Mouse (Mus musculus): ENCODE data around the gene Atp6v0e2. TPM values are rescaled to one million over a fixed set of nuclear protein-coding genes. Genes with fewer than 3 reads are reported as not detected.

Gene Atp6v0e2
- polyA plus RNA-seq (2014; fragmentation: Nextera tagmentation; extraction: Ambion mirVana), result 19.9 and 20.3 TPM in 2 replicates

DNA sequence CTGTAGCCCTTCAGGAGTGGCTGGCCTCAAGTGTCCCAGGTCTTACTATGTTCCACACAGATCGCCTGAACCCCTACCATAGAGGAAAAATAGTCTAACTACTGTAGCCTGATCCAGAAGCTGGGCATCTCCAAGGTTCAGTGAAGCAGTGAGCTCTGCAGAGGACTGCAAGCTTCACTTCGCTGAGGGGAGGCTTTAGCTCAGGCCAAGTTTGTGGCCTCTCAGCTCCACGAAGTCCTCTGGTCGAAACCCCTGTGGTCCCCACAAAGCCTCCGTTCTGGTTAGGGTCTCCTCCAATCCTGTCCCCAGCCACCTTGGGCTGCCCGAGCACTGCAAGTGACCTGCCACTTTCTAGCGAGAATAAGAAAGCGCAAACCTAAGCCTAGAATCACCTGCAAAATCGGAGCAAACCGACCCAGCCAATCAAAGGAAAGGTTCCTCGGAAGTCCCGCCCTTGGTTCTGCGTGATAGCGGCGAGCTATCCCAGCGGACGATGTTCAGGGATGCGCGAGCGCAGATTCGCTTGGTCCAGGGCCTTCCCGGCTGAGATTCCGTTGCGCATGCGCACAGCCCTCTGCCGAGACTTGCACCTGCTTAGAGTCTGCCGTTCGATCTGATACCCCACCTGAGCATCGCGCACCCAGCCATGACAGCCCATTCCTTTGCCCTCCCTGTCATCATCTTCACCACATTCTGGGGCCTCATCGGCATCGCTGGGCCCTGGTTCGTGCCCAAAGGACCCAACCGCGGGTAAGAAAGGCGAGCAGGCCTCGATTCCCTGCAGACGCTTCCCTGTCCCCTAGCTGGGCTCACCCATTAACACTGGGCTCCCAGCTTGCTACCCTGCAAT, at the start of gene Atp6v0e2:
Gene Atp6v0e2, plus strand, starts transcription at position 511 of the 850 bp plus-strand sequence.
- H3K27ac ChIP-seq (ENCODE audit: low read depth, low read length), result no peak within 1 kb of the TSS
- H3K36me3 ChIP-seq (ENCODE audit: control insufficient read depth, insufficient read depth, low read length), result 0 out of 2 replicates have a peak, but pooled peaks cover 4% of the 10 kb centered on the region
- WGBS, result 4% methylated on average over 38 of the region's 38 CpGs

DNA sequence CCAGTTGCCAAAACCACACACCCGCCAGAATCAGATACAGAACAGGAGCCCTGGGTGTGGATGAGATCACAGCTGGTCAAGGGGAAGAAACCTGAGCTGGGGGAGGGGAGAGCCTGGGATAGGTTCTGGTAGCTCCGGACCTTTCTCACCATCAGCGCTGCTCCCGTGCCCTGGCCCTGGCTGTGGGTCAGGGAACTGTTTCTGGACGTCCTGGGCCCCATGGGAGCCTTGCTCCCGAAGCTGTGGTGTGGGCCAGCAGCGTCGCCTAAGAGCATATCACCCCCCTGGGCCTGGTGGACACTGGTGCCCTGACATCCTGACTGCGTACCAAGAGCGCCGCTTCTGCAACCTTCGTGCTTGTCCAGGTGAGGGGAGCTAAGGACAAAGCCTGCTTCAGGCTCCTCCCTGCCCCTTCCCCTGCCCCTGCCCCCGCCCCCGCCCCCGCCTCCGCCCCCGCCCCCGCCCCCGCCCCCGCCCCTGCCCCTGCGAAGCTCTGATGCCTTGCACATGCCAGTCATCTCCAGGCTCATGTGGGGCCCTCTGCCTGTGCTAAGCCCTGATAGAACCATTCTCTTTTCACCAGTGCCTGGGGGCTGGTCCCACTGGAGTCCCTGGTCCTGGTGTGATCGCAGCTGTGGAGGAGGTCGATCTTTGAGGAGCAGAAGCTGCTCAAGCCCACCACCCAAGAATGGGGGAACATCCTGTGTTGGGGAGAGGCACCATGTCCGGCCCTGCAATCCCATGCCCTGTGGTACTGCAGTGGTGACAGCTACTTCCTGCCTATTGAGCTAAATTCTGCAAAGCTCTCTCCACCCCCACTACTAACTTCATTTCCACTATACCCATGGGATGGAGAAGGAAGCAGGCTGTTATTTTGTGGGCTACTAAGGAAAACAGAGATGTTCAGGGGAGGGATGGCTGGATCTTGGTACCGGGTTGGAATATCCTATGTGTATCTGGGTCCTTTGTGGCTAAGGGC, 49.4 kb upstream of the Atp6v0e2 start:
- peak overlapping the region; percentile 28 for H3K4me3 ChIP-seq (ENCODE audit: low read length)
- H3K27ac ChIP-seq (ENCODE audit: low read depth, low read length), result peak overlapping the region; percentile 37; the same call in 1 of the 2 replicates
- H3K9ac ChIP-seq (ENCODE audit: low read depth, low read length), result peak overlapping the region; percentile 44; the same call in 1 of the 2 replicates
- peaks cover 16% of the 10 kb centered on the region for H3K4me1 ChIP-seq (ENCODE audit: control insufficient read depth, insufficient read depth, low read length)
- H3K4me2 ChIP-seq (replicated peaks; ENCODE audit: low read depth, low read length), result peak overlapping the region; percentile 43
- H3K36me3 ChIP-seq (ENCODE audit: control insufficient read depth, insufficient read depth, low read length), result no peaks in the 10 kb centered on the region
- peak; percentile 65 for ATAC-seq (ENCODE audit: low FRiP score, low TSS enrichment)
- no peaks in the 10 kb centered on the region for H3K27me3 ChIP-seq (ENCODE audit: control insufficient read depth, insufficient read depth, low read length)
- WGBS, result 6% methylated on average over 23 of the region's 25 CpGs
- no peaks in the 10 kb centered on the region for H3K9me3 ChIP-seq (ENCODE audit: control insufficient read depth, low read length)

More for the DNA sequence above, at the start of gene Atp6v0e2:
- H3K4me3 ChIP-seq (ENCODE audit: low read length), result peak within 1 kb of the TSS; percentile 31
- peak within 1 kb of the TSS; percentile 51 for H3K4me2 ChIP-seq (replicated peaks; ENCODE audit: low read depth, low read length)
- peak; percentile 80 for ATAC-seq (ENCODE audit: low FRiP score, low TSS enrichment)
- H3K4me1 ChIP-seq (ENCODE audit: control insufficient read depth, insufficient read depth, low read length), result peaks cover 11% of the 10 kb centered on the region
- no peaks in the 10 kb centered on the region for H3K9me3 ChIP-seq (ENCODE audit: control insufficient read depth, low read length)
- no peaks in the 10 kb centered on the region for H3K27me3 ChIP-seq (ENCODE audit: control insufficient read depth, insufficient read depth, low read length)
- H3K9ac ChIP-seq (ENCODE audit: low read depth, low read length), result peak within 1 kb of the TSS; percentile 46

DNA sequence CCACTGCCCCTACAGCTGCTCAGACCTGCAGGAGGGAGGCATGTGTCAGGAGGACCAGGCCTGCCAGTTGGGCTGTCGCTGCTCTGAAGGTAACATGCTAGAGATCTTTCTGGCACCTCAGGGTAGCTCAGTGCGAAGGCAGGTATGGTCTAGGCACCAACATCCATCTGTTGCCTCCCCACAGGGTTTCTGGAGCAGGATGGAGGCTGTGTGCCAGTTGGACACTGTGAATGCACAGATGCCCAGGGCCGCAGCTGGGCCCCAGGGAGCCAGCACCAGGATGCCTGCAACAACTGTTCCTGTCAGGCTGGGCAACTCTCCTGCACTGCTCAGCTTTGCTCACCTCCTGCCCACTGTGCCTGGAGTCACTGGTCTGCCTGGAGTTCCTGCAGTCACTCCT, 47.7 kb upstream of the Atp6v0e2 start:
- Histone ChIP-seq H3K4me3 (ENCODE audit: low read length) (no peak overlapping the region), H3K9me3 (ENCODE audit: control insufficient read depth, low read length) (no peaks in the 10 kb centered on the region), H3K27ac (ENCODE audit: low read depth, low read length) (no peak overlapping the region), H3K27me3 (ENCODE audit: control insufficient read depth, insufficient read depth, low read length) (no peaks in the 10 kb centered on the region), H3K36me3 (ENCODE audit: control insufficient read depth, insufficient read depth, low read length) (no peaks in the 10 kb centered on the region), H3K9ac (ENCODE audit: low read depth, low read length) (no peak overlapping the region), H3K4me2 (replicated peaks; ENCODE audit: low read depth, low read length) (no peak overlapping the region), H3K4me1 (ENCODE audit: control insufficient read depth, insufficient read depth, low read length) (peaks cover 15% of the 10 kb centered on the region)
- WGBS, result 95% methylated on average over 3 of the region's 3 CpGs
- ATAC-seq (ENCODE audit: low FRiP score, low TSS enrichment), result no peak

DNA sequence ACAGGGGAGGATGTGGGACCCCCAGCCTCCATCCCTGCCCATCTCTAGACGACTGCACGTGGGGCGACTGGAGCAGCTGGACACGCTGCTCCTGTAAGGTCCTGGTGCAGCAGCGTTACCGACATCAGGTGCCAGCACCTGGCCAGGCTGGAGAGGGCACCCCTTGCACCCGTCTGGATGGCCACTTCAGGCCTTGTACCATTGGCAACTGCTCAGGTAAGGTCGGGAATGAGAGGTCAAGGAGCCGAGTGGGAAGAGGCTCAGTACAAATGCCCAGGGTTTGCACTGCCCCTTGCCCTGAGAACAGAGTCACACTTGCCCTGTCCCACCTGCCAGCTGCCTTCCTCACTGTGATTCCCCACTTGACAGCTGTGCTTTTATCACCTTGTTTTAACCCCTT, 46.1 kb upstream of the Atp6v0e2 start:
- no peaks in the 10 kb centered on the region for H3K9me3 ChIP-seq (ENCODE audit: control insufficient read depth, low read length)
- H3K27me3 ChIP-seq (ENCODE audit: control insufficient read depth, insufficient read depth, low read length), result no peaks in the 10 kb centered on the region
- no peak overlapping the region for H3K4me3 ChIP-seq (ENCODE audit: low read length)
- no peak overlapping the region for H3K4me2 ChIP-seq (replicated peaks; ENCODE audit: low read depth, low read length)
- H3K36me3 ChIP-seq (ENCODE audit: control insufficient read depth, insufficient read depth, low read length), result no peaks in the 10 kb centered on the region
- no peak for ATAC-seq (ENCODE audit: low FRiP score, low TSS enrichment)
- no peak overlapping the region for H3K9ac ChIP-seq (ENCODE audit: low read depth, low read length)
- H3K4me1 ChIP-seq (ENCODE audit: control insufficient read depth, insufficient read depth, low read length), result peaks cover 14% of the 10 kb centered on the region
- WGBS, result 74% methylated on average over 9 of the region's 9 CpGs
- no peak overlapping the region for H3K27ac ChIP-seq (ENCODE audit: low read depth, low read length)

DNA sequence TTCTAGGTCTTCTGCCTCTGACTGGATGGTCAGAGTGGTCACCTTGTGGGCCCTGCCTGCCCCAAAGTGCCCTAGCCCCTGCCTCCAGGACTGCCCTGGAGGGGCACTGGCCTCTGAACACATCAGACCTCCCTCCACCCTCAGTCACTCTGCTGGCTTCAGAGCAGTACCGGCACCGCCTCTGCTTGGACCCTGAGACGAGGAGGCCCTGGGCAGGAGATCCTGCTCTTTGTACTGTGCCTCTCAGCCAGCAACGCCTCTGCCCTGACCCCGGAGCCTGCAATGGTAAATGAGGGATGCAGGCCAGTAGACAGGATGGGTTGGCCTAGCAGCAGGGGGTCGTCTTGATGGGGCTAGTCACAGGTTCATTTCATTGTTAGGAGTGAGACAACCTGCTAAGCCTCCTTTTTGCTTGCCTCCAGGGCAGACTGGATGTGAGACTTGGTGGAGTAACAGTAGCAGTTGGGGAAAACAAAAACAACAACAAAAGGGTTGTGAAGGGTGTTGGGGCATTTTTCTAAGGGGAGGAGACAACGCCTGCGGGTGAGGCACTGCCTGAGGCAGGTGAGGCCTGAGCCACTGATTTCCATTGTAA, 44.2 kb upstream of the Atp6v0e2 start:
- Histone ChIP-seq H3K27ac (ENCODE audit: low read depth, low read length) (no peak overlapping the region), H3K36me3 (ENCODE audit: control insufficient read depth, insufficient read depth, low read length) (no peaks in the 10 kb centered on the region), H3K27me3 (ENCODE audit: control insufficient read depth, insufficient read depth, low read length) (no peaks in the 10 kb centered on the region), H3K9ac (ENCODE audit: low read depth, low read length) (no peak overlapping the region), H3K9me3 (ENCODE audit: control insufficient read depth, low read length) (no peaks in the 10 kb centered on the region), H3K4me3 (ENCODE audit: low read length) (no peak overlapping the region), H3K4me1 (ENCODE audit: control insufficient read depth, insufficient read depth, low read length) (peaks cover 4% of the 10 kb centered on the region; the same call in 1 of the 2 replicates), H3K4me2 (replicated peaks; ENCODE audit: low read depth, low read length) (no peak overlapping the region)
- 23% methylated on average over 8 of the region's 8 CpGs for WGBS
- no peak for ATAC-seq (ENCODE audit: low FRiP score, low TSS enrichment)

DNA sequence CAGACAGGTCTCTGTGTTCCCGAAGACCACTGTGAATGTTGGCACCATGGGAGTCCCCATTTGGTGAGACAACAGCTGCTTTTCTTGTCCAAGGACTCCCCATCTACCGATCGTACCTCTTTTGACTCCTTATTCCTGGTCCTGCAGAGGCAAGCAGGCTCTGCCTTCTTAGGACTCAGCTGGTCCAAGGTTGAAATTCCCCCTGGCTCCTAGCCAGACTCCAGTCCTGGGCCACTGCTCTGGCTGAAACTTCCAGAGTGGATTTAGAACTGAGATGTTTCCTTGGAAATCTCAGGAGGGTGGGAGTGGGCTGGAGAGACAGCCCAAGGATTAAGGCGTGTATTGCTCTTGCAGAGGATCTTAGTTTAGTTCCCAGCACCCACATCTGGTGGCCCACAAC, 39.9 kb upstream of the Atp6v0e2 start:
- Histone ChIP-seq H3K9me3 (ENCODE audit: control insufficient read depth, low read length) (no peaks in the 10 kb centered on the region), H3K27me3 (ENCODE audit: control insufficient read depth, insufficient read depth, low read length) (no peaks in the 10 kb centered on the region), H3K4me3 (ENCODE audit: low read length) (no peak overlapping the region), H3K4me1 (ENCODE audit: control insufficient read depth, insufficient read depth, low read length) (no peaks in the 10 kb centered on the region), H3K9ac (ENCODE audit: low read depth, low read length) (no peak overlapping the region), H3K4me2 (replicated peaks; ENCODE audit: low read depth, low read length) (no peak overlapping the region), H3K27ac (ENCODE audit: low read depth, low read length) (no peak overlapping the region), H3K36me3 (ENCODE audit: control insufficient read depth, insufficient read depth, low read length) (no peaks in the 10 kb centered on the region)
- no peak for ATAC-seq (ENCODE audit: low FRiP score, low TSS enrichment)
- 89% methylated on average over 4 of the region's 4 CpGs for WGBS

DNA sequence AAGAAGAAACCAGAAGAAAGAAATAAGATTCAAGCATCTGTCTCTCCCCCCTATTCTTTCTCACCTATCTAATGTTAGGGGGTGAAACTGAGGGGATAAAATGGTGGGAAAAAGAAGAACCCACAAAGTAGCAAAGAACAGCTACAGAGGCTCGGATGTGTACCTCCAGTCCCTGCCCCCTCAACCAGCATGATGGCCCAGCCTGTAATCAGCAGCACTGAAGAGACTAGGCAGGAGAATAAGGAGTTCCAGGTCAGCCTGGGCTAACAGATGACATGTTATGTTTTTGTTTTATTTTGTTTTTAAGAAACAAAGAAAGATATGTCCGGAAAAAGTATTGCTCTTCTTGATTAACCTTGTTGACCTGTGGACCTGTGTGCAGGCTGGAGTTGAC, 33.6 kb upstream of the Atp6v0e2 start:
- Histone ChIP-seq H3K27ac (ENCODE audit: low read depth, low read length) (no peak overlapping the region), H3K9ac (ENCODE audit: low read depth, low read length) (no peak overlapping the region), H3K27me3 (ENCODE audit: control insufficient read depth, insufficient read depth, low read length) (no peaks in the 10 kb centered on the region), H3K9me3 (ENCODE audit: control insufficient read depth, low read length) (no peaks in the 10 kb centered on the region), H3K4me3 (ENCODE audit: low read length) (peak overlapping the region; percentile 56), H3K36me3 (ENCODE audit: control insufficient read depth, insufficient read depth, low read length) (peaks cover 5% of the 10 kb centered on the region; the same call in 1 of the 2 replicates), H3K4me1 (ENCODE audit: control insufficient read depth, insufficient read depth, low read length) (peaks cover 3% of the 10 kb centered on the region; the same call in 1 of the 2 replicates), H3K4me2 (replicated peaks; ENCODE audit: low read depth, low read length) (no peak overlapping the region)
- peak; percentile 33; the same call in 1 of the 2 replicates for ATAC-seq (ENCODE audit: low FRiP score, low TSS enrichment)
- WGBS, result 11% methylated on average over 2 of the region's 2 CpGs

DNA sequence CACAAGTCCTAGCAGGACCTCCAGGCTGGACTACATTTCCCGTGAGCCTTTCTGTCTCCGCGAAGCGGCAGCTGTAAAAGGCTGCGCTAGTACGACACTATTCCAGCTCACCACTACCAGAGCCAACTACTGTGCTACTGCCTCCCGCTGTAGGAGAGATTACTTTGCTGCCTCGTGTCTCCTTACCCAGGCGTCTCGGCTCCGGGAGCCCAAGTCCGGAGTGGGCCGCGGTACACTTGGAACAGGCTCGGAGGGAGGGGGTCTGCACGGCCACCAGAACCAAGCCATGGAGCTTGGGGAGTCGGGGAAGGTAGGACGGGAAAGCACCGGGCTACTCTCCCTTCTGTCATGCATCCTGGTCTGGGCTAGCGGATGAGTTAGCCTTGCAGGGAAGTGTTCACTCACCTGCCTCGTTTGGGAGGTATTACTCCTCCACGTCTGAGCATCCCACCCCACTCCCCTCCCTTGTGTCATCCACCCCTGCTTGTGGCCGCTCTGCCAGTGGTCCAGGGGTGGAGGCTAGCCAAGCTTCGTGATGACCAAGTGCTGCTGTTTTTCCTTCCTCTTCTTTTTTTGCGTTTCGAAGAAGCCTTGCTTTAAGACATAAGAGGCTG, 33.1 kb upstream of the Atp6v0e2 start:
- peak overlapping the region; percentile 56 for H3K4me3 ChIP-seq (ENCODE audit: low read length)
- WGBS, result under 1% methylated on average over 26 of the region's 26 CpGs
- peaks cover 3% of the 10 kb centered on the region; the same call in 1 of the 2 replicates for H3K4me1 ChIP-seq (ENCODE audit: control insufficient read depth, insufficient read depth, low read length)
- H3K4me2 ChIP-seq (replicated peaks; ENCODE audit: low read depth, low read length), result peak overlapping the region; percentile 87
- H3K27me3 ChIP-seq (ENCODE audit: control insufficient read depth, insufficient read depth, low read length), result no peaks in the 10 kb centered on the region
- H3K9ac ChIP-seq (ENCODE audit: low read depth, low read length), result peak overlapping the region; percentile 55
- peak; percentile 97 for ATAC-seq (ENCODE audit: low FRiP score, low TSS enrichment)
- H3K36me3 ChIP-seq (ENCODE audit: control insufficient read depth, insufficient read depth, low read length), result peaks cover 5% of the 10 kb centered on the region; the same call in 1 of the 2 replicates
- peak overlapping the region; percentile 21; the same call in 1 of the 2 replicates for H3K27ac ChIP-seq (ENCODE audit: low read depth, low read length)
- no peaks in the 10 kb centered on the region for H3K9me3 ChIP-seq (ENCODE audit: control insufficient read depth, low read length)

Data from kidney, embryonic 14.5 days (tissue).